Mouse (Mus musculus): Measurements from ENCODE around the gene Myo9a.
"Not testable (repeated sequence)": the region's sequence is repeated elsewhere in the genome, so short reads cannot be mapped to it uniquely, and the experiment has no call there.

Gene Myo9a

GRCm38 (mm10) chr9:59948691-59949250, 198.1 kb downstream of the Myo9a start:
- no peak for DNase-seq (ENCODE audit: low read depth, low spot score)

- no peak for DNase-seq (ENCODE audit: low read depth, low spot score)
Observed at GRCm38 (mm10) chr9:59949511-59949910, 198.8 kb downstream of the Myo9a start.

- no peak for DNase-seq (ENCODE audit: low read depth, low spot score)
Observed at GRCm38 (mm10) chr9:59949981-59950380, 199.3 kb downstream of the Myo9a start.

GRCm38 (mm10) chr9:59951001-59951750, 200.5 kb downstream of the Myo9a start:
- no peak for DNase-seq (ENCODE audit: low read depth, low spot score)

GRCm38 (mm10) chr9:59951943-59952342, 201.2 kb downstream of the Myo9a start:
- DNase-seq (ENCODE audit: low read depth, low spot score), result no peak

GRCm38 (mm10) chr9:59952515-59953070, 201.9 kb downstream of the Myo9a start:
- no peak for DNase-seq (ENCODE audit: low read depth, low spot score)

GRCm38 (mm10) chr9:59953556-59953955, 202.9 kb downstream of the Myo9a start:
- DNase-seq (ENCODE audit: low read depth, low spot score), result no peak

DNA sequence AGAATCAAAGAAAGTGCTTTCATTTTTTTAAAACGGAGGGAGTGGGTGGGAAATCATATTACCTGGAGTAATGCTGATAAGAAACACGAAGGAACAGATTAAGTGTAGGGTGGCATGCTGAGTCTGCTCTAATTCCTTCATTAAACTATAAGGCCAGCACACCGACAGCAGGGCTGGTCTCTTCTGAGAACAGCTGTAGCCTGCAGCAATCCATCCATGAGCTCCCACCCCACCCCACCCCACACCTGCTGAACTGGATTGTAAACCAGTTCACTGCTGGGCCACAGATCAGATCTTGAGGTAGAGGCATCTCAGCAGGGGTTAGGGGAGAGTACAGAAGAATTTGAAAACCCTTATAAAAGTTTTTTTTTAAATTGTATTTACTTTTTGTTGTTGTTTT, 204.5 kb downstream of the Myo9a start:
- DNase-seq (ENCODE audit: low read depth, low spot score), result no peak

GRCm38 (mm10) chr9:59955692-59956091, 205.0 kb downstream of the Myo9a start:
- no peak for DNase-seq (ENCODE audit: low read depth, low spot score)

DNA sequence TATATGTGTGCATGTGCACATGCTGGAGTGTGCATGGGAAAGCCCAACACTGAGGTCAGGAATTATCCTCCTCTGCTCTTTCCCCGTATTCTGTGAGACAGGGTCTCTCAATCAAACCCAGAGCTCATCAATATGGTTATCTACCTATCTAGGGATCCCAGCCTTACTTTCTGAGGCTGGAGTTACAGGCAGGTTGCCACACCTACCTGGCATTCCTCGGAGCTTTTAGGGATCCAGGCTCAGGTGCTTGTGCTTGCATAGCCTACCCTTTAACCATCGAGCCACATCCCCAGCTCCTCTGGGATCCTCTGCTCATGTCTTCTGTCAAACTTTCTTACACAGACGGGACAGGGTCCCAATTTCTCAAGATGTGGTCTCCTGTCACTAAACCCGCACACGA, 205.8 kb downstream of the Myo9a start:
- no peak for DNase-seq (ENCODE audit: low read depth, low spot score)

DNA sequence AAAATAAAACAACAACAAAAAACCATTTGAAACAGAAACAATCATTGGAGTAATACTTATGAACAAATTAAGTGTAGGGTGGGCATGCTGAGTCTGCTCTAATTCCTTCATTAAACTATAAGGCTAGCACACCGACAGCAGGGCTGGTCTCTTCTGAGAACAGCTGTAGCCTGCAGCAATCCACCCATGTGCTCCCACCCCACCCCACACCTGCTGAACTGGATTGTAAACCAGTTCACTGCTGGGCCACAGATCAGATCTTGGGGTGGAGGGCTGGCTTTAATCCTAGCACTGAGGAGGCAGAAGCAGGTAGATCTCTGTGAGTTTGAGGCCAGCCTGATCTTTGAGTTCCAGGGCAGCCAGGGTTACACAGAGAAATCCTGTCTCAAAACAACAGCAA, 207.4 kb downstream of the Myo9a start:
- DNase-seq (ENCODE audit: low read depth, low spot score), result not testable (repeated sequence)

GRCm38 (mm10) chr9:59959276-59959675, 208.6 kb downstream of the Myo9a start:
- peak; percentile 97 for DNase-seq (ENCODE audit: low read depth, low spot score)

- no peak for DNase-seq (ENCODE audit: low read depth, low spot score)
Observed at GRCm38 (mm10) chr9:59960559-59960958, 209.9 kb downstream of the Myo9a start, which contains the start of gene Nr2e3. Nr2e3 (minus strand) TSS chr9:59960659.

GRCm38 (mm10) chr9:59961201-59961955, 210.7 kb downstream of the Myo9a start:
- no peak for DNase-seq (ENCODE audit: low read depth, low spot score)

GRCm38 (mm10) chr9:59964367-59964766, 213.7 kb downstream of the Myo9a start:
- DNase-seq (ENCODE audit: low read depth, low spot score), result no peak

DNA sequence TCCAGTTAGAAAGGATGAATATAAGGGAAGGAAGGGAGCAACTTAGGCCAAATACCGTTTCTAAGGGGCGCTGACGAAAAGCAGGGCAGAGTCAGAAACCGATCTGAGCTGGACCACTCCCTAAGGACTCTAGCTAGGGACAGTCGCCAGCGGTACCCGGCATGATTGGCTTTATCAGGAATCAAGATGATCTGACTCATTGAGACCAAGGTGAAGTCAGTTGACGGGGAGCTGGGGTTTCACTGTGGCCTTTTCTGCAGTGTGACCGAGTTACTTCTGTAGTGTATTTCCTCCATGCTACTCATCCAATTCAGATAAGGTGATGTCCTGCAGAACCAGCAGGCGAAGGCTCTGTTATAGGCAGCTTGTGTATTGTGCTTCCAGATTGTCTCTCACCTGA, 214.3 kb downstream of the Myo9a start:
- DNase-seq (ENCODE audit: low read depth, low spot score), result no peak

GRCm38 (mm10) chr9:59969383-59969782, 218.7 kb downstream of the Myo9a start:
- DNase-seq (ENCODE audit: low read depth, low spot score), result peak; percentile 76

GRCm38 (mm10) chr9:59971263-59971662, 220.6 kb downstream of the Myo9a start:
- DNase-seq (ENCODE audit: low read depth, low spot score), result no peak

Data from mesoderm, embryonic 11.5 days (tissue).